Mouse (Mus musculus) cortical plate, adult 2 months (tissue): ENCODE results near the gene Nat8f3.
"Not testable (repeated sequence)": the region's sequence is repeated elsewhere in the genome, so short reads cannot be mapped to it uniquely, and the experiment has no call there.

ENCODE experiments used
- CTCF ChIP-seq: fragments of 200-500 bp; IDR thresholded peaks from 2 replicates; pipeline ENCODE4 v1.5.1; 2011; ENCODE audit warnings: mild to moderate bottlenecking, control low read depth, low read length; ENCODE audit not compliant: insufficient read depth; ENCODE audit errors: extremely low read depth
- POLR2A ChIP-seq: fragments of 200-500 bp; IDR thresholded peaks from 2 replicates; pipeline ENCODE4 v1.6.1; 2011; ENCODE audit warnings: mild to moderate bottlenecking, low read length, control low read depth; ENCODE audit not compliant: insufficient read depth; ENCODE audit errors: extremely low read depth

DNA sequence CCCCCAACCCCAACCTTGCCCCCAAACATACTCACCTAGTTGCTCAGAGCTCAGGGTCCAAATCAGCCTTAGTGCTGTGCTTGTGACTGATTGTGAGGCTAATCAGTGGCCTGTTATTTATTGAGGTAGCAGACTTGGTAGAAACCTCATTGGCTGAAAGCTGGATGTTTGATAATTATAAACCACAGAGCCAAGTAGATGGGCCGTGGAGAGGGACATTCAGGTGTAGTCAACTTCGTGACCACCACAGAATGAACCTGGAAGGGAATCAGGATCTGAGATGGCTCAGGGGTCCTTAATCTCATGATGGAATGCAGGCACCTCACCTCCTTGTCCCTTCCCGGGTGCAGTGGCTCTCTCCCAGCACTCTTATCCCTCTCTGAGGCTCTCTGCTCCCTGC lies 44.2 kb upstream of the Nat8f3 start:
- TF ChIP-seq CTCF, POLR2A: not testable (repeated sequence)
